Mouse (Mus musculus) limb, embryonic 12.5 days (tissue): ENCODE data around the gene Zbtb48. TPM values are rescaled to one million over a fixed set of nuclear protein-coding genes. Genes with fewer than 3 reads are reported as not detected.

Experiments
- ATAC-seq: fragments of 200-750 bp; cut with Nextera tagmentation; 2 replicates; pipeline ENCODE4 v1.8.0; 2017; ENCODE audit warnings: low read depth, moderate TSS enrichment; ENCODE audit not compliant: insufficient number of reproducible peaks, insufficient read depth, low FRiP score, low TSS enrichment
- H3K27ac ChIP-seq: fragments of 300-500 bp; sonication (generic); 2 replicates; pipeline ENCODE4 v1.5.1; 2016; ENCODE audit warnings: mild to moderate bottlenecking, moderate library complexity
- H3K27me3 ChIP-seq: fragments of 300-500 bp; sonication (generic); 2 replicates; pipeline ENCODE4 v1.6.1; 2016; ENCODE audit warnings: mild to moderate bottlenecking, moderate library complexity
- H3K36me3 ChIP-seq: fragments of 300-500 bp; sonication (generic); 2 replicates; pipeline ENCODE4 v1.6.1; 2016; ENCODE audit warnings: mild to moderate bottlenecking, moderate library complexity
- H3K4me1 ChIP-seq: fragments of 300-500 bp; sonication (generic); replicated peaks from 2 replicates; pipeline ENCODE4 v1.6.1; 2016
- H3K4me2 ChIP-seq: fragments of 300-500 bp; sonication (generic); 2 replicates; pipeline ENCODE4 v1.6.1; 2016; ENCODE audit warnings: mild to moderate bottlenecking, moderate library complexity
- H3K4me3 ChIP-seq: fragments of 300-500 bp; sonication (generic); replicated peaks from 2 replicates; pipeline ENCODE4 v1.5.1; 2016; ENCODE audit warnings: mild to moderate bottlenecking
- H3K9ac ChIP-seq: fragments of 300-500 bp; sonication (generic); replicated peaks from 2 replicates; pipeline ENCODE4 v1.6.1; 2016; ENCODE audit warnings: mild to moderate bottlenecking, moderate library complexity
- H3K9me3 ChIP-seq: fragments of 300-500 bp; sonication (generic); 2 replicates; pipeline ENCODE4 v1.6.1; 2016; ENCODE audit warnings: mild to moderate bottlenecking, moderate library complexity
- WGBS: fragments of 180-500 bp; shearing (Covaris S2); methylation state at CpG from one replicate; pipeline ENCODE4 v1.1.7; 2016; 5-methylcytosine and 5-hydroxymethylcytosine counted together
- polyA plus RNA-seq: library from polyadenylated mRNA; unstranded; fragments of >200 nt; fragmentation: Nextera tagmentation; extraction: Ambion mirVana; gene quantifications from 2 replicates; pipeline ENCODE4 v1.2.1, GENCODE M21; 2016

The Zbtb48 gene
- polyA plus RNA-seq, 1 experiment from 2014 or later, result 25.6 TPM

DNA sequence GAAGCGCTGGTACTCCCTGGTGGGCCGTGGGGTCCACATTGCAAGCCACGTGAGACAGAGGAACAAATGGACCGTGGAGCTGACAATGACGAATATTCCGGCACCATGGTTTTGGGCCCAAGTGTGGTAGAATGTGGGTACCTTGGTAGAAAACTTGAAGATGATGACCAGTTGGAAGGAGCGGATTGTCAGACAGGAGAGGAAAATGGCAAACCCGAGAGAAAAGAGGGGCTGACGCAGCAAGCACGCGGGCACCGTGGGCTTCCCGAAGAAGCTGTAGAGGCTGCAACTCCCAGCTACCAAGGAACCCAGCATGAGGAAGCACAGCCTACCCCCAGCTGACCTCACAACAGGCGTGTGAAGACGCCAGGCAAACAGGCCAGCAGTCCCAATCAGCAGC is 985 bp upstream of the Zbtb48 start:
- WGBS, result 60% methylated on average over 15 of the region's 15 CpGs
- H3K4me1 ChIP-seq, result peaks cover 39% of the 10 kb centered on the region

DNA sequence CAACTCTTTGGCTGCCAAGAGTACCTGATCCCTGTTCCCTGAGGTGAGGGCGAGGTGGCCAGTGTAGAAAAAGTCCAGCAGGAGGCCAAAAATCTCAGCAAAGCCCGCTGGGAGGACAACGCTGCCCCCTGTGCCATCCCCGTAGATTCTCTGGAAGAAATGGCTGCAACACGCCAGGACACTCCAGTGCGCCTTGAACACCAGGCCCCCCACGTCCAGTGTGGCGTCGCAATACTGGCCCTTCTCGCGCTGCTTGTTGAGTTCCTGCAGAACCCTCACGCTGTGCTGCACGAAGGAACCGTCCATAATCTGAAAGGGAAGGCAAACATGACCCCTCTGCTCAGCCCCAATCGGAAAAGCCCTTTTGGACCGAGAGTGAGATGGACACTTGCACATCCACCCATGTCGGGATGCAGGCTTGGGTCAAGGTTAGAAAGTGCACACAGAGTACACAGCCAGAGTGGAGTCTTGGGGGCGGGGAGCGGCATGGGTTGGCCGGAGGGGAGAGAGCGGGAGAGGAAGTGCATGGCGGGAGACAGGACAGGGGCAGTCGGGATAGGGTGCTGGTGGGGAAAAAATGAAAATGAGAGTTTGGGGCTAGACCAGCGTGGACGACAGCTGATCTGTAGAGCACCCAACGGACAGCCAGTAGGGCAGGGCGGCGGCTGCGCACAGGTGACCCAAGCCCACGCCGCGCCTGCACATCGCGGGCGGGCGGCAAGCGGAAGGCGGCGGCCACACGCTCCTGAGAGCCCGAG is 541 bp downstream of the Zbtb48 start:
- Histone ChIP-seq H3K9ac (peak overlapping the region; percentile 74), H3K4me1 (peaks cover 39% of the 10 kb centered on the region), H3K27me3 (no peaks in the 10 kb centered on the region), H3K27ac (peak overlapping the region; percentile 71), H3K9me3 (no peaks in the 10 kb centered on the region), H3K4me3 (peak overlapping the region; percentile 80), H3K4me2 (peak overlapping the region; percentile 97), H3K36me3 (peaks cover 41% of the 10 kb centered on the region)
- WGBS, result 3% methylated on average over 41 of the region's 41 CpGs
- peak; percentile 62 for ATAC-seq

More for the DNA sequence above, 985 bp upstream of the Zbtb48 start:
- ATAC-seq, result no peak
- Histone ChIP-seq H3K9ac (peak overlapping the region; percentile 52), H3K36me3 (peaks cover 26% of the 10 kb centered on the region), H3K4me2 (peak overlapping the region; percentile 97), H3K27ac (no peak overlapping the region), H3K9me3 (no peaks in the 10 kb centered on the region), H3K4me3 (peak overlapping the region; percentile 80), H3K27me3 (peaks cover 7% of the 10 kb centered on the region; the same call in 1 of the 2 replicates)

- 91% methylated on average over 11 of the region's 11 CpGs for WGBS
Measured at GRCm38 (mm10) chr4:152024525-152024924, 2.9 kb downstream of the Zbtb48 start.

GRCm38 (mm10) chr4:152022506-152022905 is 5.0 kb downstream of the Zbtb48 start:
- H3K9ac ChIP-seq, result no peak overlapping the region
- H3K4me1 ChIP-seq, result peaks cover 28% of the 10 kb centered on the region
- H3K4me3 ChIP-seq, result no peak overlapping the region
- WGBS, result 87% methylated on average over 8 of the region's 8 CpGs
- no peaks in the 10 kb centered on the region for H3K27me3 ChIP-seq
- no peak for ATAC-seq
- H3K36me3 ChIP-seq, result peaks cover 84% of the 10 kb centered on the region
- H3K27ac ChIP-seq, result no peak overlapping the region
- no peak overlapping the region for H3K4me2 ChIP-seq
- no peaks in the 10 kb centered on the region for H3K9me3 ChIP-seq

More at GRCm38 (mm10) chr4:152024525-152024924, 2.9 kb downstream of the Zbtb48 start:
- H3K9ac ChIP-seq, result 0 out of 2 replicates have a peak overlapping the region, but pooled peaks have one; percentile 23
- H3K9me3 ChIP-seq, result no peaks in the 10 kb centered on the region
- no peaks in the 10 kb centered on the region for H3K27me3 ChIP-seq
- H3K27ac ChIP-seq, result no peak overlapping the region
- H3K4me1 ChIP-seq, result peaks cover 39% of the 10 kb centered on the region
- no peak for ATAC-seq
- no peak overlapping the region for H3K4me3 ChIP-seq
- H3K4me2 ChIP-seq, result peak overlapping the region; percentile 97; the same call in 1 of the 2 replicates
- H3K36me3 ChIP-seq, result peaks cover 65% of the 10 kb centered on the region

- Histone ChIP-seq H3K4me3 (no peak overlapping the region), H3K4me2 (no peak overlapping the region)
- 83% methylated on average over 12 of the region's 12 CpGs for WGBS
Measured at GRCm38 (mm10) chr4:152021568-152022097, 5.8 kb downstream of the Zbtb48 start.

DNA sequence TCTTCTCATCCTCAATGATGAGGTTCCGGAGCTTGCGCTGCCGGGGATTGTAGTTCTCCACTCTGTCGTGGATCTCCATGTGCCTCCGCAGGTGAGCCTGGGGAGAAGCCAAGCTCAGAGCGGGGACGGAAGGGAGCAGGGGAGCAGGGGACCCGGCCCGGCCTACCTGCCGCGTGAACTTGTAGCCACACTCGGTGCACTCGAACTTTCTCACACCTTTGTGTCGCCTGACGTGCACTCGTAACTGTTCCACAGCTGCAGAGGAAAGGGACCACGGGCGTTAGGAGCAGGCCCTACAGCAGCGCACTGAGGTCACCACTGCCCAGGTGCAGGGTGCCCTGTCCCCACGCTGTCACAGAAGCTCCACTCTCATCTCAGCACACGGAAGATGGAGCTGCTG is 7.4 kb downstream of the Zbtb48 start:
- peaks cover 8% of the 10 kb centered on the region for H3K4me1 ChIP-seq
- WGBS, result 90% methylated on average over 21 of the region's 21 CpGs

More at GRCm38 (mm10) chr4:152021568-152022097, 5.8 kb downstream of the Zbtb48 start:
- Histone ChIP-seq H3K9me3 (no peaks in the 10 kb centered on the region), H3K9ac (no peak overlapping the region), H3K36me3 (peaks cover 93% of the 10 kb centered on the region), H3K27me3 (no peaks in the 10 kb centered on the region), H3K4me1 (peaks cover 25% of the 10 kb centered on the region), H3K27ac (no peak overlapping the region)
- no peak for ATAC-seq

DNA sequence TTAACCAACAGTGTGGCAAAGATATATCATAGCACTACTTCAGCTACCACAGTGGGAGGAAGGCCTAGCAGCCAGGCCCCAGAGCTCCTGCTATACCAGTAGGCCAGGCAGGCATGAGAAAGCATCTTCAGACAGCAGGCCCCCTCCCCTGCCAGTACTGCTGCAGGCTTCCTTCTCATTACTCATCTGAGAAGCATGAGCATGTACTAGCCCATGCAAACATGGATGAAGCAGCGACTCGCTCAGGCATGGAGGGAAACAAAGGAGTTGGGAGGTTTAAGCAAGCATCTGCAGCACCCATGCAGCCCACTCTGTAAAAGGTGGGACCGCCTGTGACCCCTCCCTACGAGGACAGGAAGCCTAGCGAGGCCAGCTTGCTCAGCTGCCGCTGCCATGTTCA is 8.4 kb downstream of the Zbtb48 start:
- Histone ChIP-seq H3K27me3 (no peaks in the 10 kb centered on the region), H3K4me3 (no peak overlapping the region), H3K4me1 (no peaks in the 10 kb centered on the region), H3K27ac (no peak overlapping the region), H3K36me3 (peaks cover 99% of the 10 kb centered on the region), H3K4me2 (no peak overlapping the region), H3K9ac (no peak overlapping the region), H3K9me3 (no peaks in the 10 kb centered on the region)
- WGBS, result 94% methylated on average over 6 of the region's 6 CpGs
- ATAC-seq, result no peak

More for the DNA sequence above, 7.4 kb downstream of the Zbtb48 start:
- Histone ChIP-seq H3K9me3 (no peaks in the 10 kb centered on the region), H3K4me2 (no peak overlapping the region), H3K4me3 (no peak overlapping the region), H3K9ac (no peak overlapping the region), H3K36me3 (peaks cover 99% of the 10 kb centered on the region), H3K27me3 (no peaks in the 10 kb centered on the region), H3K27ac (no peak overlapping the region)
- no peak for ATAC-seq

GRCm38 (mm10) chr4:152013036-152013813 is 14.2 kb downstream of the Zbtb48 start:
- no peak for ATAC-seq
- peaks cover 63% of the 10 kb centered on the region for H3K36me3 ChIP-seq
- no peak overlapping the region for H3K9ac ChIP-seq
- peaks cover 22% of the 10 kb centered on the region for H3K4me1 ChIP-seq
- H3K4me3 ChIP-seq, result no peak overlapping the region
- H3K27me3 ChIP-seq, result peaks cover 11% of the 10 kb centered on the region; the same call in 1 of the 2 replicates
- H3K9me3 ChIP-seq, result no peaks in the 10 kb centered on the region
- no peak overlapping the region for H3K4me2 ChIP-seq
- WGBS, result 83% methylated on average over 12 of the region's 12 CpGs
- no peak overlapping the region for H3K27ac ChIP-seq

DNA sequence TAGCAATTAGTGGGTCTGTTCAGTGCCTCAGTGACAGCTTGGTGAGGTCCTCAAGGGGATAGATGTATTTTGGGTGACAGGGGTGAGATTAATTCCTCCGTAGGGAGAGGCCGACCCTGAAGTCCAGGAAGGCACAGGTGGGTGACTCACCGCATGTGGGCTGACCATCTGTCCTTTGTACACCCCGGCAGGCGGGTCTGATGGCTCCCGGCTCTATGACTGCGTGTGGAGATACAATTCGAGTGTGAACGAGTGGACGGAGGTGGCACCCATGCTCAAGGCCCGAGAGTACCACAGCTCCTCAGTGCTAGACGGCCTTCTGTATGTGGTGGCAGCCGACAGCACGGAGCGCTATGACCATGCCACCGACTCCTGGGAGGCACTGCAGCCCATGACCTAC is 15.4 kb downstream of the Zbtb48 start:
- H3K4me3 ChIP-seq, result no peak overlapping the region
- ATAC-seq, result no peak
- H3K4me2 ChIP-seq, result no peak overlapping the region; the same call in 1 of the 2 replicates
- H3K9me3 ChIP-seq, result no peaks in the 10 kb centered on the region
- peaks cover 53% of the 10 kb centered on the region for H3K36me3 ChIP-seq
- H3K27me3 ChIP-seq, result peaks cover 11% of the 10 kb centered on the region; the same call in 1 of the 2 replicates
- 96% methylated on average over 16 of the region's 16 CpGs for WGBS
- H3K4me1 ChIP-seq, result peaks cover 31% of the 10 kb centered on the region
- no peak overlapping the region for H3K27ac ChIP-seq
- no peak overlapping the region for H3K9ac ChIP-seq

- WGBS, result 79% methylated on average over 8 of the region's 8 CpGs
- H3K27me3 ChIP-seq, result peaks cover 14% of the 10 kb centered on the region; the same call in 1 of the 2 replicates
- ATAC-seq, result no peak
Measured at GRCm38 (mm10) chr4:152011171-152011760, 16.2 kb downstream of the Zbtb48 start.

More at GRCm38 (mm10) chr4:152011171-152011760, 16.2 kb downstream of the Zbtb48 start:
- H3K9ac ChIP-seq, result peak overlapping the region; percentile 75
- peak overlapping the region; percentile 100 for H3K4me2 ChIP-seq
- H3K4me1 ChIP-seq, result peaks cover 31% of the 10 kb centered on the region
- H3K36me3 ChIP-seq, result peaks cover 44% of the 10 kb centered on the region
- H3K4me3 ChIP-seq, result peak overlapping the region; percentile 85
- no peak overlapping the region for H3K27ac ChIP-seq
- no peaks in the 10 kb centered on the region for H3K9me3 ChIP-seq
